Mouse (Mus musculus) G1E (cell line): ENCODE data around the gene Gak.

ENCODE experiments used
- CTCF ChIP-seq: IDR thresholded peaks from 2 replicates; pipeline ENCODE4 v1.5.1; 2012; ENCODE audit warnings: low read depth, low read length, inconsistent platforms, mixed read lengths
- GATA1 ChIP-seq: IDR thresholded peaks from 2 replicates; pipeline ENCODE4 v1.6.1; 2012; ENCODE audit warnings: borderline replicate concordance, low read length, inconsistent platforms, mixed read lengths

DNA sequence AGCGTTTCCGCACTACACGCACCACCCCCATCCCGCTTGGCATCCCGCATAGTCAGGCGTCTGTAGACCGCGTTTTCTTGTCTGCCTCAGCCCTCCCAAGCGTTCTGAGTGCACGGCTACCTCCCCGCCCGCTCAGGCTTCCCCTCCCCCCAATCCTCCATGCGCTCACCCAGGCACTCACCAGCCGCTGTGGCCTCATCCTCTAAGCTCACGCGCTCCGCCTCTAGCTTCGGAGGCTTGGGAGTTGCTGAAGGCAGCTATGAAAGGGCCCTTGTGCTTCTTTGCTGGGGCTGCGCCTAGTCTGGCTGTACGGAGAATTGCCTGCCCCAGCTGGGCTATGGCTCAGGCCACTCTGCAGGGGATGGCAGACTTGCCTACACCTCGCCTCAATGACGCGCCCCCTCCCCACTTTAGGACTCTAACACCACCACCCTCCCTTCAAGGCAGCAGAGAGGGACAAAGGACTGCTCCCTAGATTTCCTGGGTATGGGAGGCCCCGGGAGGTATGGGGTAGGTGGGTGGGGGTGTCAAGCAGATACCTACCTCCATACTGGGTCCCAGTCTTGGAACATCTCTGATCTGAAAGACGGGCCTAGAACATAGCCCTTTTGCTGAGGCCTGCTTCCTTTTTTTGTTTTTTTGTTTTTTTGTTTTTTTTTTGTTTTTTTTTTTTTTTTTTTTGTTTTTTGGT, 48.2 kb upstream of the Gak start:
- no peak for TF ChIP-seq GATA1
- TF ChIP-seq CTCF, result no peak
